Mouse (Mus musculus): ENCODE measurements around the gene Tbl3.

Gene Tbl3

GRCm38 (mm10) chr17:24706982-24707800, at the start of gene Tbl3:
Tbl3 (minus strand) TSS chr17:24707660.
- DNase-seq (ENCODE audit: low spot score): peak; percentile 99

DNA sequence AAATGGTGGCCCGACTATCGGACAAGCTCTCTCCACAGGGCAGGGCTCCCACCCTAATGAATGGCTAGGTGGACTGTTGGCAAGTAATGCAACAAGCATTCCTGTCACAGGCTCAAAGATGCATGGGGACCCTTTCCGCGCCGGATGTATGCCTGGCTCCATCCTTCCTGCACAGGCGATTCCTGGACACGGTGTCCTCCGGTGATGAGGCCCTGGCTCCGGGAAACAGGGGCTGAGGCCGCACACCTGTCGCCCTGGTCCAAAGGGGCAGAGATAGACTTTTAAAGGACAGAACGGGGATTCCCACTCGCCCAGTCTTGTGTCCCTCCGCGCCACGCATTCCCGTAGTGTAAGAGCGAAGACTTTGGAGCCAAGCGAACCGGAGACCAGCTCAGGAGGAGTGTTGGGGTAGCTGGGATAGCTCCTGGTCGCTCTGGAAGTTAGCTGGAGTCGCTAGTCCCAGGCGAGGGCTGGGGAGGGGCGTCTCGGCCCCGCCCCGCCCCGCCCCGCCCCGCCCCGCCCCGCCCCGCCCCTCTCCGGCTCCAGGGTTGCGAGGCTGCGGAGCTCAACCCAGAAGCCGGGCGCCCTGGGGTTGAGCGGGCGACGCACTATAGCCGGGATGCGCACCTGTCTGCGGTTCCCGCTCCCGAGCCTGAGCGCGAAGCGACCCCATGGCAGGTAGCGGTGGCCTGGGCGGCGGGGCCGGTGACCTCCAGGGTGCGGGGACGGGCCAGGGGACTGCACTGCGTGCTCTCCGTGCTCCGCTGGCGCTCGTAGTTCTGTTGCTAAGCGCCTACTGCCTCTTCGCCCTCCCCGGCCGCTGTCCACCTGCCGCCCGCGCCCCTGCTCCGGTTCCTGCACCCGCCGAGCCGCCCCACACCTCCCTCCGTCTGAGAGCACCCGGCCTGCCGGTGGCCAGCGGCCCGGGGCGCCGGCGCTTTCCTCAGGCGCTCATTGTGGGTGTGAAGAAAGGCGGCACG, 45.2 kb upstream of the Tbl3 start, which contains the start of gene Hs3st6:
Gene Hs3st6, plus strand, starts transcription at position 574 of the 980 bp plus-strand sequence.
- DNase-seq (ENCODE audit: low spot score): peak; percentile 59

DNA sequence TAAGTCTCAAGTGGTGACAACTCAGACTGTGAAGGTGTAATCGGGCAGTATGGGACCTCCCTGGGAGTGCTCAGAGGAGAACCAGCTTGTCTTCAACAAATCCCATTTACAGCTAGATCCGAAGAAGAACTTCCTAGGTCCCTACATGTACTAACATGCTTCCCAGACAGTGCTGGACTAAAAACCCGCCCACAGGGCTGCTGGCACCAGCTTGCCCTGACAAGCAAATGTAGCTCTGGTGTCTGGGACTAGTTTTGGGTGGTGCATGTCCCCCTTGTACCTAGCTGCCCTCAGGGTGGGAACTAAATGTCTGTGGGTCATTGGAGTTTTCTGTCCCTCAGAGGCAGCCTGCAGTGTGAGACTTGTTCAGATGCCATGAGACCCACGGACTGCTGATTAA, 44.1 kb upstream of the Tbl3 start:
- no peak for DNase-seq (ENCODE audit: low spot score)

DNA sequence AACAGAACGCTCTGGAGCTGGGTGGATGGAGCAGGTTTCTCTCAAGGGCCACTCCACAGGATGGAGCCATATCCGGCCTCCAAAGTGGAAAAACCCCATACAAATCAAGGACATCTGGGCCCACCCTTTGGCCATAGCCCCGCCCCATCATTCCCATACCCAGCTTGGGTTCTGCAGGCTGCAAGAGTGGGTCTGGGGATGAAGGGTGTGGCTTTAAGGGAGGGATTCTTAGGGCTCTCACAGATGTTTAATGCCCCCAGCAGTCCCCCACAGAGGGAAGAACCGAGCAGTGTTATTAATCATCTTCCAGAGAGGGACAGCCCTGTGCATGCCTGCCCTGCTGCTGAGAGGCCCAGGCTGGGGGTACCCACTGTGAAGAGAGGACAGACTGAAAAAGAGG, 39.5 kb upstream of the Tbl3 start:
- no peak for DNase-seq (ENCODE audit: low spot score)

DNA sequence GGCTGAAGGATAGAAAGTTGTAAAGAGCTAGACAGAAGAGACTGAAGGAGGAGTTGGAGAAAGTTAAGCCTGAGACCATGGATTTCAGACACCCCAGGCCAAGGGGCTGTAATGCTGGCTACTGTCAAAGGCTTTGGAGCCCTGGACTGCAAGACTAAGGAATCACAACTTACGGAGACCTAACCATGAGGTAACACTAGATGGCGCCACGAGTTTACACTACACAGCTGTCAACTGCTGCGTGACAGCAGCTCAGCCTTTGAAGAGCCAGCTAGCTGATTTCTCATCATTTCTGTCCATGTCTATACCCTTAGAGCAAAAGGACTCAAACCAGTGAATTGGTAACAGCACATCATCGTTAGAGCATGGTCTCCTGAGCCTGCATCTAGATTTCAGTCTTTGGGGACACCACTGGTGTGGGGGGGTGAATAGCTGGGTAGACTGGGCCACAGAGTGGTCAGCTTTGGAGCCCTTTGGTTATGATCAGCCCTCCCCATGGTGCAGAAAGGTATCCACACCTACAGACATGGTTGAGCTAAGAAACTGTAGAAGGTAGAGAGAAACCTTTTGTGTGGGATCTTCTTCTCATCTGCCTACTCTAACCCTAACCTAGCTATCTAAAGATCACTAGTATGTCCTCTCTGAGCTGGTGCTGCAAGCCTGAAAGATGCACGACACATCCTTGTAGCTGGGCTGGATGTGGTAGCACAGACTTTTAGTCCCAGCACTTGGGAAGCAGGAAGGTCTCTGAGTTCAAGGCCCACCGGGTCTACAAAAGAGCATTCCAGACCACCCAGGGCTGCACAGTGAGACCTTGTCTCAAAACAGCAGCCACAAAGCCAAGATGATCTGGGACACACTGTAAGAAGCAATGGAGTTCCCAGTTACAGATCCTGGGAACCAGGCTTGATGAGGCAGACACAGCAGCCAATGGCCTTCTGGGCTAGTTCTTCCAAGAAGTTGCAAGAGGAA, 38.4 kb upstream of the Tbl3 start:
- peak; percentile 96 for DNase-seq (ENCODE audit: low spot score)

DNA sequence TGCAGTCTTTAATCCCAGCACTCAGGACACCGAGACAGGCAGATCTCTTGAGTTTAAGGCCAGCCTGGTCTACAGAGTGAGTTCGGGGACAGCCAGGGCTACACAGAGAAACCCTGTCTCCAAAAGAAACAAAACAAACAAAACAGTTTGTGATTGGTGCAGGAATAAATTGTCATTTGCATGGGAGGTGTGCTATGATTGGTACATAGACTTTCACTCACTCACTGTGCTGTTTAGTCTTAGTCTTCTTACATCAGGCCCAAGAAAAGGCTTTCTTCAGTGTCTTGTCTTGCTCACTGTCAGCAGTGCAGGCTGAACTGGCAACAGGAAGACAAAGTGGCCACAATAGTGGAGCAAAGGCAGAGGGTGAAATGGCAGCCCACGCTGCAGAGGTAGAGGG, 36.9 kb upstream of the Tbl3 start:
- no peak for DNase-seq (ENCODE audit: low spot score)

DNA sequence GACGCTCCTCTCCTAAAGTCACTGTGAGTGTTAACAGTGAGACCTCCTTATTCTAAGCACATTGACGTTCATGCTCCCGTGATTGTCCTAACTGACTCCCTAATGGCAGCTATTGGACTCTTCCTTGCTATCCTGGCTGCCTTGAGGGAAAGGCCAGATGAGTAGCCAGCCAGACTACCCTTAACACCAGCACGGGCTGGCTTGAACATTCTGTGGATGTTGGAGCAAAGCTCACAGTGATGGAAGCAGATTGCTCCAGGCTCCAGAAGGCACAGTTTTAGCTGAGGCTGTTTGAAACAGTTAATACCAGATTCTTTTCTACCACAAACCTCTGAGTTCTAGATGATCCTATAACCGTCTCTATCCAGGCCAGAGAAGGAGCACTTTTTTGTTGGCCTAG, 36.4 kb upstream of the Tbl3 start:
- DNase-seq (ENCODE audit: low spot score): no peak

DNA sequence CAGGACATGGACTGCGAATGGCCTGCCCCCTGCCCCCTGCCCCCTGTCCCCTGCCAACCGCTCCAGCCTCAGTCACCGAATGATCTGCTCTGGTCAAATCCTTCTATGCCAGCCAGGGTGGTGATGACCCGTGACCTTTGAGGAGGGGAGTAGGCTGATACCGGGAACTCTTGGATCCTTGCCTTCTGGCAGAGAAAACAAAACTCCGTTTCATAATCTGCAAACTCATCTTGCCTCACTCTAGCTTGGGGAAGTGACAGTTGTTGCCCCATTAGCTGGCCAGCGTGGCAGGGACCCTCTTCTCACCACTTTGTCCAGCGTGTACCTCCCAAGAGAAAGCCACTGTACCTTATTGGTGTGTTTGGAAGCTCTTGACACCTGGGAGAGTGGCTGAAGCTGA, 34.8 kb upstream of the Tbl3 start:
- DNase-seq (ENCODE audit: low spot score): no peak

- DNase-seq (ENCODE audit: low spot score): no peak
These were observed 32.5 kb upstream of the Tbl3 start for GRCm38 (mm10) chr17:24739926-24740325.

DNA sequence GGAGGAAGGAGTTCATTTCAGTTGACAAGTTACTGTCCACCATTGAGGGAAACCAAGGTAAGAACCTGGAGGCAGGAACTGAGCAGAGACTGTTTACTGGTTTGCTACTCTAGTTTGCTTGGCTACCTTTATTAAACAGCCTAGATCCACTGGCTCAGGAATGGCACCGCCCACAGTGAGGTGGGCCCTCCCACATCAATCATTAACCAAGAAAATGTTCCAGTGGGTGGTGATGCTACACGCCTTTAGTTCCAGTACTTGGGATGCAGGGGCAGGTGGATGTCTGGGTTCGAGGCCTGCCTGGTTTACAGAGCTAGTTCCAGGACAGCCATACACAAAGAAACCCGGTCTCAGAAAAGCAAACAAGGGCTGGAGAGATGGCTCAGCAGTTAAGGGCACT, 30.8 kb upstream of the Tbl3 start:
- no peak for DNase-seq (ENCODE audit: low spot score)

DNA sequence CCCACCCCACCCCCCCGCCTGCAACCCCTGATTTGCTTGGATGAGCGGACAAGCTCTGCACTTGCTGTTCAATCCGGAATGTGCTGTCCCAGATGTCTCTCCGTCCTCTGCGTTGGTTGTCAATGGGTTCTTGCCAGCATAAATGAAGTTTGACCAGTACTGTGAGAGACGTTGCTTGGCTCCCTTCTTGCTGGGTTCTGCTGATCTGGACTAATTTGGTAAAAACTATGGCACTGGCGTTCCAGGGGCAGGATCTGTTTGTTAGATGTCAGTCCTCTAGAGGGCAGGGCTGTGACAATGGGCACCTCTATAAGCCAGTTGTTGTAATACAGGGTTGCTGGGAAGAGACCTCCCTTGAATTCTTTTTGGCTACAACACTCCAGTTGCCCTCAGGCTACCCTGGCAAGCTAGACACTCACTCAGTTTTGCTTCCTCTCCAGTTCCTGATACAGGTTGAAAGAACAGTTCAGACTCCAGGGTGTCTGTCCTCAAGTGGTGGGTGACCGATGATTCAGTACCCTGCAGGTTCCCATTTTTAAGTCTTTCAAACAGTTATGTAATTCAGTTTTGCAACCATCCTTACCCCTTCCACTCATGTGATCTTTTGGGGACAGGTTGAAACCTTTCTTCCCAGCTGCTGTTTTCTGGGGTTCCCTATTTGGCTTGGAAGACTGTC, 29.8 kb upstream of the Tbl3 start:
- DNase-seq (ENCODE audit: low spot score): peak; percentile 7

- DNase-seq (ENCODE audit: low spot score): peak; percentile 98
These were observed 29.0 kb upstream of the Tbl3 start, which contains the start of gene Msrb1 for GRCm38 (mm10) chr17:24736330-24737051. Msrb1 (plus strand) TSS chr17:24736642.

DNA sequence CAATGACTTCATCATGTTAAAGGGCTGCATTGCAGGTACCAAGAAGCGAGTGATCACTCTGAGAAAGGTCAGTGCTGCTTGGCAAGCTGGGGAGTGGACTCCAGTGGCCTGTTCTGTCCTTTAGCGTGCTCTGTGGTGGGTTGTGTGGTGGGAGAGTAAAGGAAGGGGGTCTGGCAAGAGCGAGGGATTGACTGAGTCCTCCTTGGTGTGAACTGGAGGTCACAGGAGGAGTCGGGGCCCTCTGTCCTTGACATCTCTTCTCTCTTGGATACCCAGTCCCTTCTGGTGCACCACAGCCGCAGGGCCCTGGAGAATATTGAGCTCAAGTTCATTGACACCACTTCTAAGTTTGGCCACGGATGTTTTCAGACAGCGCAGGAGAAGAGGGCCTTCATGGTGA, 28.0 kb upstream of the Tbl3 start:
- DNase-seq (ENCODE audit: low spot score): no peak

GRCm38 (mm10) chr17:24734513-24734912, 27.1 kb upstream of the Tbl3 start:
- no peak for DNase-seq (ENCODE audit: low spot score)

GRCm38 (mm10) chr17:24733434-24734050, 26.1 kb upstream of the Tbl3 start:
- no peak for DNase-seq (ENCODE audit: low spot score)

DNA sequence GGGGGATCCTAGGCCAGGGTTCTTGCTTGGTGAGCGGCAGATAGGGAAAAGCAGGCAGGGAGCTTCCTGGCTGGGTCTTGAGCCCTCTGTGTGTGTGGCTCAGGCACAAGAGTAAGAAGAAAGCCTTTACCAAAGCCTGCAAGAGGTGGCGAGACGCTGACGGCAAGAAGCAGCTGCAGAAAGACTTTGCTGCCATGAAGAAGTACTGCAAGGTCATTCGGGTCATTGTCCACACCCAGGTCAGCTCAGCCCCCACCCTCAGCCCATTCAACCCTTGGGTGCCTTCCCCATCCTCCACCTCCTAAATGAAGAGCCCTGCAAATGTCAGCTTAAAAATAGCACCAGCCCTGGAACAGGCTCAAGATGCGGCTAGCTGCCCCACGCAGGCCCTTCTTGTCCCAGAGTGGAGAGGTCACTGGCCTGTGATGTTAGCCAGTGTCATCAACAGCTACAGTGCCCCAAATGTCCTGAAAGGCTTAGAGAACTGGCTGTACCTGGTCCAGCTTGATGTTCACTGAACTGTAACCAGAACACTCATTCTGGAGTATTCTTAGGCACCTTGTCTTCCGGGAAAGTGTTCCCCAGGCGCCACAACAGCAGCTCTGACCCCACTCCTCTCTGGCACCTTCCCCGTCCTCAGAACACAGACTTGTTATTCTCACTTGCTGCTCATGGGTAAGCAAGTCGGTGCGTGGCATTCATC, 24.9 kb upstream of the Tbl3 start:
- no peak for DNase-seq (ENCODE audit: low spot score)

DNA sequence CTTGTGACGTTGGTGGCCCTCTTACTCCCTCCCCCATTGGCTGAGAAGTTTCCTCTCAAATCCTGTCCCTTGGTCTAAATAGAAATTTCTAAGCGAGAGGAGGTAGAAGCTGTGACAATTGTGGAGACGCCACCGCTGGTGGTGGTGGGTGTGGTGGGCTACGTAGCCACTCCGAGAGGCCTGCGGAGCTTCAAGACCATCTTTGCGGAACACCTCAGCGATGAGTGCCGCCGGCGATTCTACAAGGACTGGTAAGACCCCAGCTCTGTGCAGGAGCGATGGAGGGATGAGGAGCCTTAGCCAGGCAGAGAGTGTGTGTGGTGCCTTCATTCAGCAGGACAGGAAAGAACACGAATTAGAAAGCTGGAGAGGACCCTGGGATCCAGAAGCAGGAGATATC, 23.3 kb upstream of the Tbl3 start:
- no peak for DNase-seq (ENCODE audit: low spot score)

DNA sequence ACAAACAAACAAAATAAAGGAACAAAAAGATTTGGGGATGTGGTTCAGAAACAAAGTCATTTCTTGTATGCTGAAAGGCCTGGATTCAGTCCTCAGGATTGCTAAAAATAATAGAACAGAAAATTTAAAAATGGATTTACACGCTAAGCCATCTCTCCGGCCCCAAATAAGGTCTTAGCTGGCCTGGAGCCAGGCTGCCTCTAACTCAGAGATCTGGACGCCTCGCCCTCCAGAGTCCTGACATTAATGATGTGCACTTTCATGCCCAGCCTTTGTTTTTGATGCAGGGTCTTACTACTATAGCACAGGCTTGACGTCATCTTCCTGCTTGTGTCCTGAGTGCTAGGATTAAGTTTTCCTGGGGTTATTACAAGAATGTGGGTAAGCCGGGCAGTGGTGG, 21.6 kb upstream of the Tbl3 start:
- DNase-seq (ENCODE audit: low spot score): no peak

DNA sequence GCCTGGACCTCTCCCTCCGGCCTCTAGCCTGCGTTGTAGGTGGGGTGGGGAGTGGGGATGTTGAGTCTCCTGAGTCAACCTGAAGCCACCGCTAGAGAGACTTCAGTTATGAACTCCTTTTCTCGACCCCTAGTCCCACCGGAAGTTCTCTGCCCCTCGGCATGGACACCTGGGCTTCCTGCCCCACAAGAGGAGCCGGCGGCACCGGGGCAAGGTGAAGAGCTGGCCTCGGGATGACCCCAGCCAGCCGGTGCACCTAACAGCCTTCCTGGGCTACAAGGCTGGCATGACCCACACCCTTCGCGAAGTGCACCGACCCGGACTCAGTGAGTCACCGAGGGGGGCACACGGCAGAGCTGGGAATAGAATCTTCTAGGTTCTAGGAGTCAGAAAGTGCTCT, 20.7 kb upstream of the Tbl3 start:
- DNase-seq (ENCODE audit: low spot score): no peak
